Mouse (Mus musculus): ENCODE data around the gene Sft2d1.

DNA sequence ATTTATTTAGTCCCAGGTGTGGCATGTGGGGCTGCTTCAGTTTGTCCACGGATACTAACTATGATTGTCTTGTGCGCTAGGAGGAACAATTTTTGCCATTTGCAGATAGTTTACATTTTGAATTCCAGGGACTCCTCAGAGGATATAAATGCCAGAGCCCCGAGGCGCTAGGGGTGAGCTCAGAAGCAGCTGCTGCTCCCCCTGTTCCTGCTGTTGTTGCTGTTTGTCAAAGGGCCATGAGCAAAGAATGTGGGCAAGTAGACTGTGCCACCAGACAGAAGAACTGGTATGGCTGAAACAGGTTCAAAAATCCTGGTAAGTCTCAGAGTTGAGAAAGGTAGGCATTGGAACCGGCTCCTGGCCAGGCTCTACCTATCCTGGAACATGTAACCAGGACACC is 7.2 kb upstream of the Sft2d1 start:
- TF ChIP-seq CTCF (IDR thresholded peaks at IDR 0.05; ENCODE audit: extremely low read depth, insufficient read length, insufficient replicate concordance, low read depth, low read length): no peak
- no peak for TF ChIP-seq POLR2A (IDR thresholded peaks at IDR 0.05; ENCODE audit: low read depth, low read length)

Measured in small intestine, adult 2 months (tissue).